Mouse (Mus musculus) layer of hippocampus, adult 2 months (tissue): ENCODE measurements around the gene Mboat7. TPM values are rescaled to one million over a fixed set of nuclear protein-coding genes. Genes with fewer than 3 reads are reported as not detected.
"Not testable (repeated sequence)": the region's sequence is repeated elsewhere in the genome, so short reads cannot be mapped to it uniquely, and the experiment has no call there.

Experiments
- DNase-seq, 2 experiments: peaks; one replicate each; pipeline ENCODE4 v3.0.0; 2022; ENCODE audit warnings: low spot score in 2 of 2
- H3K27ac ChIP-seq: fragments of 200-600 bp; 2 replicates; pipeline ENCODE4 v1.8.1; 2022
- H3K4me3 ChIP-seq: fragments of 200-600 bp; 2 replicates; pipeline ENCODE4 v1.8.1; 2022; ENCODE audit warnings: mild to moderate bottlenecking
- CTCF ChIP-seq: fragments of 200-600 bp; conservative IDR thresholded peaks from 2 replicates; pipeline ENCODE4 v1.8.1; 2022; ENCODE audit warnings: antibody characterized with exemption, mild to moderate bottlenecking, moderate library complexity
- total RNA-seq, 2 experiments: library from RNA; stranded (reverse); gene quantifications; 2 replicates each; pipeline ENCODE4 v1.2.3; 2021

Gene Mboat7
- total RNA-seq, 2 experiments from 2014 or later = 160 to 170 TPM

- DNase-seq = no peak
- Histone ChIP-seq H3K4me3 (peak overlapping the region; percentile 90), H3K27ac (no peak overlapping the region; the same call in 1 of the 2 replicates)
- no peak for TF ChIP-seq CTCF
Observed at GRCm38 (mm10) chr7:3705911-3706310, 12.6 kb upstream of the Mboat7 start.

GRCm38 (mm10) chr7:3705461-3705860 is 12.1 kb upstream of the Mboat7 start:
- Histone ChIP-seq H3K27ac (peak overlapping the region; percentile 93; the same call in 1 of the 2 replicates), H3K4me3 (peak overlapping the region; percentile 90)
- DNase-seq = not testable (repeated sequence)

- DNase-seq = no peak
- Histone ChIP-seq H3K4me3 (peak overlapping the region; percentile 90), H3K27ac (peak overlapping the region; percentile 93)
- TF ChIP-seq CTCF = no peak
Observed at GRCm38 (mm10) chr7:3704475-3704874, 11.2 kb upstream of the Mboat7 start.

GRCm38 (mm10) chr7:3703879-3704441 is 10.6 kb upstream of the Mboat7 start, which contains the start of gene Rps9:
Gene Rps9, plus strand, starts transcription at chr7:3703993.
- peak; percentile 72 for TF ChIP-seq CTCF
- Histone ChIP-seq H3K4me3 (peak within 1 kb of the TSS; percentile 90), H3K27ac (peak within 1 kb of the TSS; percentile 93)
- peak; percentile 96 for DNase-seq

GRCm38 (mm10) chr7:3703148-3703878 is 10.0 kb upstream of the Mboat7 start:
- peak overlapping the region; percentile 93 for H3K27ac ChIP-seq
- no peak for TF ChIP-seq CTCF
- peak overlapping the region; percentile 90 for H3K4me3 ChIP-seq
- DNase-seq = no peak

- peak in 1 of 2 experiments; percentile 65 for DNase-seq
Observed at GRCm38 (mm10) chr7:3698471-3698870, 5.1 kb upstream of the Mboat7 start.

GRCm38 (mm10) chr7:3694949-3695305 is 1.6 kb upstream of the Mboat7 start:
- peak overlapping the region; percentile 96 for H3K4me3 ChIP-seq
- H3K27ac ChIP-seq = peak overlapping the region; percentile 94
- DNase-seq = not testable (repeated sequence)

More at GRCm38 (mm10) chr7:3698471-3698870, 5.1 kb upstream of the Mboat7 start:
- H3K27ac ChIP-seq = peak overlapping the region; percentile 84
- peak; percentile 39 for TF ChIP-seq CTCF
- no peak overlapping the region for H3K4me3 ChIP-seq

GRCm38 (mm10) chr7:3694076-3694948 is 989 bp upstream of the Mboat7 start:
- Histone ChIP-seq H3K27ac (peak overlapping the region; percentile 94), H3K4me3 (peak overlapping the region; percentile 96)
- peak; percentile 41 to 61 for DNase-seq
- TF ChIP-seq CTCF = no peak

GRCm38 (mm10) chr7:3693809-3694075 is 419 bp upstream of the Mboat7 start:
- H3K4me3 ChIP-seq = peak overlapping the region; percentile 96
- H3K27ac ChIP-seq = peak overlapping the region; percentile 94
- TF ChIP-seq CTCF = no peak
- DNase-seq = no peak

GRCm38 (mm10) chr7:3692382-3692986 is 839 bp downstream of the Mboat7 start, which contains the start of gene Tsen34:
Gene Tsen34, plus strand, starts transcription at chr7:3692863.
- DNase-seq = no peak
- peak within 1 kb of the TSS; percentile 96 for H3K4me3 ChIP-seq
- TF ChIP-seq CTCF = no peak
- H3K27ac ChIP-seq = peak within 1 kb of the TSS; percentile 94

- Histone ChIP-seq H3K27ac (peak overlapping the region; percentile 94), H3K4me3 (peak overlapping the region; percentile 96)
- no peak for DNase-seq
- no peak for TF ChIP-seq CTCF
Observed at GRCm38 (mm10) chr7:3691919-3692318, 1.4 kb downstream of the Mboat7 start.

GRCm38 (mm10) chr7:3685400-3686187 is 7.7 kb downstream of the Mboat7 start:
- Histone ChIP-seq H3K27ac (peak overlapping the region; percentile 77; the same call in 1 of the 2 replicates), H3K4me3 (no peak overlapping the region)
- no peak for DNase-seq
- no peak for TF ChIP-seq CTCF
